Mouse (Mus musculus): Measurements from ENCODE around the gene Ntsr2.

DNA sequence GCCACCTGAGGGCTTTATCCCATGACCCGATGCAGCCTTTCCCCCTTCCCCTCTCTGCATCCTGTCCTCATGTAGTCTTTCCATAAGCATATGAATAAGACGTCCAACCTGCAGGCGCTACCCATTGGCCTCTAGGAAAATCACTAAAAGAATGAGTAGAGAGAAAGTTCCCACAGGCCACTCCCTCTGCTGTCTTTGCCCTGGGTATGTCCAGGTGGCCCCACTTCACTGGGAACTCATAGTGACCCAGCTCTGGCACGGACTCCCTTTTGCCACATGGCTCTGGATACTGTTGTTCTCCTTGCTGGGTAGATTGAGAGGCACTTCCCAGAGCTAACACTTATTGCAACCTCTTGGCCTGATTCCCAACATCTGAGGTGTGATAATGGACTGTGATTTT is 2.4 kb downstream of the Ntsr2 start:
- no peak for TF ChIP-seq CTCF (IDR thresholded peaks at IDR 0.05; ENCODE audit: control insufficient read depth, insufficient read depth, insufficient replicate concordance, low read depth, low read length)
- TF ChIP-seq POLR2A (IDR thresholded peaks at IDR 0.05; ENCODE audit: control insufficient read depth, low read depth, low read length) = no peak
